Mouse (Mus musculus) midbrain, embryonic 15.5 days (tissue): ENCODE measurements around the gene Paf1. TPM values are rescaled to one million over a fixed set of nuclear protein-coding genes. Genes with fewer than 3 reads are reported as not detected.

ENCODE experiments used
- ATAC-seq: fragments of 200-750 bp; cut with Nextera tagmentation; replicated peaks from 2 replicates; pipeline ENCODE4 v1.8.0; 2017; ENCODE audit warnings: moderate TSS enrichment
- H3K27ac ChIP-seq: fragments of 300-500 bp; sonication (generic); 2 replicates; pipeline ENCODE4 v1.5.1; 2015; ENCODE audit warnings: mild to moderate bottlenecking, inconsistent platforms
- H3K27me3 ChIP-seq: fragments of 300-500 bp; sonication (generic); replicated peaks from 2 replicates; pipeline ENCODE4 v1.6.1; 2015; ENCODE audit warnings: inconsistent platforms
- H3K36me3 ChIP-seq: fragments of 300-500 bp; sonication (generic); replicated peaks from 2 replicates; pipeline ENCODE4 v1.6.1; 2015; ENCODE audit warnings: inconsistent platforms
- H3K4me1 ChIP-seq: fragments of 300-500 bp; sonication (generic); 2 replicates; pipeline ENCODE4 v1.6.1; 2015; ENCODE audit warnings: inconsistent platforms
- H3K4me2 ChIP-seq: fragments of 300-500 bp; sonication (generic); 2 replicates; pipeline ENCODE4 v1.6.1; 2015; ENCODE audit warnings: inconsistent platforms, mild to moderate bottlenecking, moderate library complexity
- H3K4me3 ChIP-seq: fragments of 300-500 bp; sonication (generic); 2 replicates; pipeline ENCODE4 v1.5.1; 2015; ENCODE audit warnings: mild to moderate bottlenecking, inconsistent platforms
- H3K9ac ChIP-seq: fragments of 300-500 bp; sonication (generic); 2 replicates; pipeline ENCODE4 v1.6.1; 2015; ENCODE audit warnings: mild to moderate bottlenecking, inconsistent platforms
- H3K9me3 ChIP-seq: fragments of 300-500 bp; sonication (generic); 2 replicates; pipeline ENCODE4 v1.6.1; 2016; ENCODE audit warnings: inconsistent platforms
- WGBS: fragments of 180-500 bp; shearing (Covaris S2); methylation state at CpG from one replicate; pipeline ENCODE4 v1.1.7; 2015; ENCODE audit warnings: mixed read lengths; 5-methylcytosine and 5-hydroxymethylcytosine counted together
- polyA plus RNA-seq: library from polyadenylated mRNA; unstranded; fragments of >200 nt; fragmentation: Nextera tagmentation; extraction: Ambion mirVana; gene quantifications from 2 replicates; pipeline ENCODE4 v1.2.1, GENCODE M21; 2015

The Paf1 gene
- 92.5 and 110 TPM in 2 replicates for polyA plus RNA-seq

DNA sequence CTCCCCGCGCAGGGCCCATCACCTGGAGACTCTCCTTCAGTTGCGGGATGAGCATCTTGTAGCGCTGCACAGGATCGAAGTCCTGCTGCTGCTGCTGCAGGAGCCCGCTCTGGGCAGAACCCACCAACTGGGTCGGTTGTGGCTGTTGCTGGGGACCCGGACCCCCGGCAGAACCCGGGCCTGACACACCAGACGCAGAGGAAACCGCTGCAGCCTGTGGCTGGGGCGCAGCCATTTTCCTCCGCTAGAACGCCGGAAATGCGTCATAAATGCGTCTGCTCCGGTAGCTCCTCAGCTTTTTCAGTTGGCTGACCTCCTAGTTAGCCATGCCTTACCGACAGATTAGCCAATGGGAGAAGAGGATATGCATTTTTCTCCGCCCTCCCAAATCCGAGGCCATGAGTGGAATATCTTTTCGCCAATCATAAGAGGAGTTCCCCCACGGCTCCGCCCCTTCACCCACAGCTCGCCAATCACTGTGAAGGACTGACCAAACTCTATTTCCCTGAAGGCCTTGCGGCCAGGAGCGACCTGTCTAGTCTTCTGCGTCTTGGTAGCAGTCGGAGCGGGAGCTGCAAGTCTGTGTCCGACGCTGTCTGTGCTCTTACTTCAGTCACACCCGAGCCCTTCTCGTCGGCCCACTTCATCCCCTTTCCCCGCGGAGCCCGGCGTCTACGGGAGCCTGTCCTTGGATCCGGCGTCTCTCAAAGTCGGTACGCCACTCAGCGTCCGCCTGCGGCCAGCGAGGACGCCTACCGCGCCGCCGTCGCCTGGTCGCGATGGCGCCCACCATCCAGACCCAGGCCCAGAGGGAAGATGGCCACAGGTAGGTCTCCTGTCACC, at the start of gene Paf1, which contains the start of gene Med29:
Paf1 (plus strand) TSS at position 523 of the 843 bp plus-strand sequence.
Med29 (minus strand) TSS at position 280 of the 843 bp plus-strand sequence.
- under 1% methylated on average over 58 of the region's 58 CpGs for WGBS
- H3K27ac ChIP-seq: peak within 1 kb of the TSS; percentile 81
- H3K9ac ChIP-seq: peak within 1 kb of the TSS; percentile 74
- peak within 1 kb of the TSS; percentile 90 for H3K4me2 ChIP-seq
- H3K4me1 ChIP-seq: peaks cover 24% of the 10 kb centered on the region
- peaks cover 50% of the 10 kb centered on the region for H3K36me3 ChIP-seq
- no peaks in the 10 kb centered on the region for H3K9me3 ChIP-seq
- H3K27me3 ChIP-seq: no peaks in the 10 kb centered on the region
- ATAC-seq: peak; percentile 98
- peak within 1 kb of the TSS; percentile 61 for H3K4me3 ChIP-seq

DNA sequence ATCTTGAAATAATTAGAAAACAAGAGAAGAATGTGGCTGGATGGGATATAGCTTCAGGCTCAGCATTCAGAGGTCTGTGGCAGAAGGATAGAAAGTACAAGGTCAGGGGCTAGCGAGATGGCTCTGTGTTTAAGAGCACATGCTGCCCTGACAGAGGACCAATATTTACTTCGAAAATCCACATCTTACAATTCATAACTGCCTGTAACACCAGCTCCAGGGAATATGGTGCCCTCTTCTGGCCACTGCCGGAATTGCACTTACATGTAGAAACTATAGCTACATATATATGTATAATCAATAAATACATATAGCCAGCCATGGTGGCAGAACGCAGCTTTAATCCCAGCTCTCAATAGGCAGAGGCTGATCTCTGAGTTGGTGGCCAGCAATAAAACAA, 48.1 kb upstream of the Paf1 start:
- H3K4me1 ChIP-seq: peaks cover 2% of the 10 kb centered on the region; the same call in 1 of the 2 replicates
- WGBS: under 1% methylated on average over 4 of the region's 4 CpGs
- H3K4me2 ChIP-seq: no peak overlapping the region
- no peak overlapping the region for H3K9ac ChIP-seq
- no peaks in the 10 kb centered on the region for H3K36me3 ChIP-seq
- H3K27ac ChIP-seq: no peak overlapping the region
- H3K9me3 ChIP-seq: no peaks in the 10 kb centered on the region
- no peak overlapping the region for H3K4me3 ChIP-seq
- H3K27me3 ChIP-seq: no peaks in the 10 kb centered on the region
- ATAC-seq: no peak

DNA sequence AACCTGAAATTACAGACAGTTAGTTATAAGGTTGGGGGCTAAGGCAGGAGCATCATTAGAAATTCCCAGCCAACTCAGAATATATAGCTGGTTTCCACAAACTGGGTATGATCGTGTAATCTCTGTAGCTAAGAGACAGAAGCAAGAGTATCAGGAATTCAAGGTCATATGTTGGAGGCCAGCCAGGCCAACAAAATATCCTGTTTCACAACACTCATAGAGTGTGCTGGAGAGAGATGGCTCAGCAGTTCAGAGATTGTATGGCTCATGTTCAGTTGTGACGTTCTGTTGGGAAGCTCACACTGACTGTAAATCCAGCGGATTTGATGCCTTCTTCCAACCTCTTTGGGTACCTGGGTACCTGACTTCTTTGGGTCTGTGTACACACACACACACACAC, 45.0 kb upstream of the Paf1 start:
- no peak for ATAC-seq
- no peaks in the 10 kb centered on the region; the same call in 1 of the 2 replicates for H3K36me3 ChIP-seq
- H3K27ac ChIP-seq: no peak overlapping the region
- peaks cover 17% of the 10 kb centered on the region for H3K4me1 ChIP-seq
- H3K9me3 ChIP-seq: no peaks in the 10 kb centered on the region
- no peak overlapping the region for H3K9ac ChIP-seq
- H3K4me2 ChIP-seq: no peak overlapping the region
- no peaks in the 10 kb centered on the region for H3K27me3 ChIP-seq
- no peak overlapping the region for H3K4me3 ChIP-seq
- WGBS: 85% methylated on average over 3 of the region's 3 CpGs

DNA sequence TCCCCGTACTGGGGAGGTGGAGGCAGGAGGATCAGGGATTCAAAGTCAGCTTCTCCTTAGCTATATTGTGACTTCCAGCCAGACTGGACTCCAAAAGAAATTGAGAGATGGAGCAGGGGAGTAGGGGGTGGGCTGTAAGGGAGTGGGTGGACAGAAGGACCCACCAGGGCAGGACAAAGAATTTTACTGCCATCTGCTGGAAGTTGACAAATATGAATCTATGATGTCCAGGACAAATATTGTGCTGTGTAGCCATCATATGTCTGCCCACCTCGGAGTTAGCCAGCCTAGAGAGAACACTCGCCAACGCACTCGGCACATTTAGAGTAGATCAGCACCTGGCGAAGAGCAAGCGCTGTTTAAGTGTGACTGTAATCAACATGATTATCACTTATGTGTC, 44.1 kb upstream of the Paf1 start:
- Histone ChIP-seq H3K4me3 (no peak overlapping the region), H3K9me3 (no peaks in the 10 kb centered on the region), H3K36me3 (peaks cover 7% of the 10 kb centered on the region), H3K4me1 (peaks cover 17% of the 10 kb centered on the region), H3K27me3 (no peaks in the 10 kb centered on the region), H3K27ac (no peak overlapping the region), H3K4me2 (no peak overlapping the region), H3K9ac (no peak overlapping the region)
- no peak for ATAC-seq
- WGBS: 86% methylated on average over 7 of the region's 7 CpGs

DNA sequence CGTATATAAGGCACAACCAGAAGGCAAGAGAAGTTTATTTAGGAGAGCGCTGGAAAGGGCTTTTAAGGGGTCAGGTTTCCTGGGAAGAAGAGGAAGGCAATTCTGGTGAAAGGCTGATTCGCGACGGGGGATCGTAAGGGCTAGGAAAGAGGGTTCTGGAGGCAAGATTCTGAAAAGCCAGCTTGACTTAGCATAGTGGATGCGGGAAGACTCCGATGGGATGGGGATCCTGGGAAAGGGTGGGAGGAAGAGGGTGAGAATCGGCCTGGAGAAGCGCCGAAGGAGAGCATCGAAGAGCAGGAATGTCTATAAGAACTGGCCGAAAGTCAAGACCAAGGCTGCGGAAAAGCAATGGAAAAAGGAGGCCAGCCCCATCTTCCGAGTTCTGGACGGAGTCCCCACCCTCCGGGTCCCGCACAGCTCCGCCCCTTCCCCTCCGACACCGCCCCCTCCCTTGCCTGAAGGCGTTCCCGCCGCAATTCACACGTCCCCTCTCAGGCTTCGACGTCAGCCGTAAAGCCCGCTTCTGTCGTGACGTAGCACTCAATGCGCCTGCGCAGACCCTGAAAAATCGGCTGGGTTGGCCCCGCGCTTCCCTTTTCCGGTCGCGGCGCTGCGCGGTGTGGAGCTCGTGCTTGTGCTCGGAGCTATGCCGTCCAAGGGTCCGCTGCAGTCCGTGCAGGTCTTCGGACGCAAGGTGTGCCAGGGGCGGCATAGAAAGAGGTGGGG, 42.4 kb upstream of the Paf1 start, which contains the start of gene Rps16:
Rps16 (plus strand) TSS at position 498 of the 729 bp plus-strand sequence.
- H3K4me2 ChIP-seq: peak within 1 kb of the TSS; percentile 96
- H3K9me3 ChIP-seq: no peaks in the 10 kb centered on the region
- H3K4me3 ChIP-seq: peak within 1 kb of the TSS; percentile 94
- H3K27me3 ChIP-seq: no peaks in the 10 kb centered on the region
- H3K36me3 ChIP-seq: peaks cover 22% of the 10 kb centered on the region
- H3K9ac ChIP-seq: peak within 1 kb of the TSS; percentile 97
- peak; percentile 93 for ATAC-seq
- peak within 1 kb of the TSS; percentile 86 for H3K27ac ChIP-seq
- under 1% methylated on average over 49 of the region's 50 CpGs for WGBS
- H3K4me1 ChIP-seq: peaks cover 17% of the 10 kb centered on the region

DNA sequence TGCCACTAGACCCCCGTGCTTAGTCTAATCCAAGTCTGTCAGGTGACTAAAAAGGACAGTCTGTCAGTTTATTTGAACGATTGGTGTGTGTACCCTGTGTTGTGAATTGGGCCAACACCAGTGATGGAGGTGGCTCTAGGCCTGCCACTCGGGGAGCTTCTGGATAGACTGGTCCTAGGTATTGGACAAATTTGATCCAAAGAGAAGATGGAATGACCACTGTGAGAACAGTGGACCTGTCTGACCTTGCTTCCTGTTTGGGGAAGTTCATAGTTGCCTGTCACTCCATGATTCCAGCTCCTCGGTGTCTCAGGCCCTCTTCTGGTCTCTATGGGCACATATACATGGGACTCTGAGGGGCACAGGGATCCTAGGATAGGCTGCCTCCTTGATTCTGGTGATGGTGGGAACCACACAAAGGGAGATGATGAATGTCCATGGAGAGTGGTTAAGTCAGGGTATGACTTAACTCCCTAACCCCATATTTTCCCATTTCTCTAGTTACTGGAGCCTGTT, 41.0 kb upstream of the Paf1 start:
- no peak for ATAC-seq
- WGBS: 45% methylated on average over 4 of the region's 4 CpGs
- Histone ChIP-seq H3K27ac (no peak overlapping the region), H3K4me2 (peak overlapping the region; percentile 96), H3K9ac (peak overlapping the region; percentile 97), H3K36me3 (peaks cover 22% of the 10 kb centered on the region), H3K4me1 (peaks cover 17% of the 10 kb centered on the region), H3K27me3 (no peaks in the 10 kb centered on the region), H3K9me3 (no peaks in the 10 kb centered on the region), H3K4me3 (peak overlapping the region; percentile 94)

DNA sequence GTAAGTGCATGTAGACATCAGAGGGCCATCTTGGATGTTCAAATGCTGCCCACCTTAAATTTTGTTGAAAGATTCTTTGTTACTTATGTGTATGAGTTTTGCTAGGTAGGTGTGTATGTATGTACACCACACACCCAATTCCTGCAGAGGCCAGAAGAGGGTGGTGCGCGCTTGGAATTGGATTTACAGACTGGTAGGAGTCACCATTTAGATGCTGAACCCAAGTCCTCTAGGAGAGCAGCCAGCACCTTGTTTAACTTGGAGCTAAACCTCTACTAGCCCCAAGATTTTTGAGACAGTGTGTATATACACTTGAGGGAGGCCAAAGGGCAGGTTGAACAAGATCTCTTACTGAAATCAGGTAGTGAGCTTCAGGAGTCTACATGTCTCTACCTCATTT, 39.5 kb upstream of the Paf1 start:
- WGBS: 100% methylated on average over 2 of the region's 2 CpGs
- Histone ChIP-seq H3K9me3 (no peaks in the 10 kb centered on the region), H3K27me3 (no peaks in the 10 kb centered on the region), H3K4me1 (peaks cover 24% of the 10 kb centered on the region), H3K4me3 (no peak overlapping the region), H3K9ac (no peak overlapping the region), H3K4me2 (no peak overlapping the region), H3K36me3 (peaks cover 22% of the 10 kb centered on the region), H3K27ac (no peak overlapping the region)
- ATAC-seq: no peak

DNA sequence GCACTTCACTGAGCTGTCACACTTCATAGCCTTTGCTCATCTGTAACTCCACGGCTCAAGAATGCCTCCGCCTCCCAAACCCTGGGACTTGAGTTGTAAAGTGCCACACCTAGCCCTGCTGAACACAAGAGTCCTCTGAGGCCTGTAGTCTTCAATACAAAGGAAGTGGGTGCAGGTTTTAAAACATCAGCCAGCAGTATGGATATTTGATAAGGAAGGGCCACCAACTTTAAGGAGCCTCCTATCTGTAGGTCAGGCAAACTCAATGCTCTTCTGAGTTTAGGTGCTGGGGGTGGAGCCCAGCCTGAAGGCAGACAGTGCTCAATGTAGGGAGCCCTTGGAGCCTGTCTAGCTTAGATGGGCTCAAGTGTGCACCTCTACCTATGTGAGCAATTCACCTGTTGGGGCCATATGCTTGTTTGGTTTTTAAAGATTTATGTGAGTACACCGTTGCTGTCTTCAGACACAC, 38.6 kb upstream of the Paf1 start:
- H3K4me3 ChIP-seq: no peak overlapping the region
- ATAC-seq: no peak
- no peak overlapping the region for H3K4me2 ChIP-seq
- H3K27ac ChIP-seq: no peak overlapping the region
- H3K4me1 ChIP-seq: peaks cover 30% of the 10 kb centered on the region
- no peaks in the 10 kb centered on the region for H3K27me3 ChIP-seq
- H3K9ac ChIP-seq: no peak overlapping the region
- no peaks in the 10 kb centered on the region for H3K9me3 ChIP-seq
- 85% methylated on average over 3 of the region's 3 CpGs for WGBS
- peaks cover 22% of the 10 kb centered on the region for H3K36me3 ChIP-seq

DNA sequence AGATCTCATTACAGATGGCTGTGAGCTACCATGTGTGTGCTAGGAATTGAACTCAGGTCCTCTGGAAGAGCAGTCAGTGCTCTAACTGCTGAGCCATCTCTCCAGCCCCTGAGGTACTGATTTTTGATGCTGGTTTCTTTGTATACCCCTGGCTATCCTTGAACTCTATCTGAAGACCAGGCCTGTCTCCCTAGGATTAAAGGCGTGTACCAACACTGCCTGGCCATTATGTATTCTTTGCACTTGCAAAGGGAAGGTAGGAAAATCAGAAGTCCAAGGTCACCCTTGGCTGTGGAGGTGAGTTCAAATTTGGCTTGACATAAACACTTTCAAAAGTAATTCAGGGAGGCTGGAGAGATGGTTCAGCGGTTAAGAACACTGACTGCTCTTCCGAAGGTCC, 38.2 kb upstream of the Paf1 start:
- ATAC-seq: no peak
- H3K4me3 ChIP-seq: no peak overlapping the region
- H3K27ac ChIP-seq: no peak overlapping the region
- peaks cover 22% of the 10 kb centered on the region for H3K36me3 ChIP-seq
- H3K4me1 ChIP-seq: peaks cover 30% of the 10 kb centered on the region
- H3K4me2 ChIP-seq: no peak overlapping the region
- H3K9me3 ChIP-seq: no peaks in the 10 kb centered on the region
- H3K27me3 ChIP-seq: no peaks in the 10 kb centered on the region
- no peak overlapping the region for H3K9ac ChIP-seq
- WGBS: 95% methylated on average over 3 of the region's 3 CpGs

DNA sequence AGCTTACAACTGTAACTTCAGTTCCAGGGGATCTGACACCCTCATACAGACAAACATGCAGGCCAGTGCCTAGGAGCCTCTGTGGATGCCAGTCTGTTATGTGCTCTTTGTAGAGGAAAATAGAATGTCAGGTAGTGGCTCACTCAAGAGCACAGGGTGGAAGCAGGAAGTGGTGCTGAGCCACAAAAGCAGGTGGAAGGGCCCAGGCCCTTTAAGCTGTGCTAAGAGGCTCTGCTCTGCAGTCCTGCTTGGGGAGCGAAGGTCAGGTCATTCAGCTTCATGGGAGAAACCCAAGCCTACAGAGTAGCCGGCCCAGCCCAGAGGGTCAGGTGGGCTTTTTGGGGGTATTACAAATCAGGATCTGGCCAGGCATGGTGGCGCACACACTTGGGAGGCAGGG, 37.5 kb upstream of the Paf1 start:
- Histone ChIP-seq H3K9me3 (no peaks in the 10 kb centered on the region), H3K27ac (no peak overlapping the region), H3K27me3 (no peaks in the 10 kb centered on the region), H3K4me2 (no peak overlapping the region), H3K9ac (no peak overlapping the region), H3K36me3 (peaks cover 22% of the 10 kb centered on the region), H3K4me3 (no peak overlapping the region), H3K4me1 (peaks cover 24% of the 10 kb centered on the region)
- 84% methylated on average over 3 of the region's 3 CpGs for WGBS
- ATAC-seq: no peak

DNA sequence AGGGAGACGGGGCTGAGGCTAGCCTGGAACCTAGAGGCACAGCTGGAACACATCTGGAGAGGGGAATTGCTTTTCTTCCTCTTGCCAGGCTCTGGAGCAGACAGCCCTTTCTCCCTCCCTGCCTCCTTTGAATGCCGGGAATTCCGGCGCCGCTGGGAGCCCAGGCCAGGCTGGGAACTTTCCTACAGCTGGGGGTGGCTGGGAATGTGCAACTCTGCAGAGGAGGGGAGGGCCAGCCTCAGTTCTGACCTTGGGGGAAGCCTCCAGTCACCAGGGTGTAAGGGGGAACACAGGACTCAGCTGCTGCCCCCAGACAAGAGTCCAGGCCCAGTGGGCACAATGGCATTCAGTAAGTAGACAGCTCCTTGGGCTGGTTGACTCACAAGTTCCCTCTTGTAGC, 35.8 kb upstream of the Paf1 start:
- no peak overlapping the region for H3K4me2 ChIP-seq
- no peak for ATAC-seq
- H3K27ac ChIP-seq: peak overlapping the region; percentile 47; the same call in 1 of the 2 replicates
- WGBS: under 1% methylated on average over 5 of the region's 5 CpGs
- no peak overlapping the region for H3K4me3 ChIP-seq
- H3K9me3 ChIP-seq: no peaks in the 10 kb centered on the region
- H3K36me3 ChIP-seq: peaks cover 30% of the 10 kb centered on the region
- no peak overlapping the region for H3K9ac ChIP-seq
- H3K27me3 ChIP-seq: no peaks in the 10 kb centered on the region
- H3K4me1 ChIP-seq: peaks cover 15% of the 10 kb centered on the region

DNA sequence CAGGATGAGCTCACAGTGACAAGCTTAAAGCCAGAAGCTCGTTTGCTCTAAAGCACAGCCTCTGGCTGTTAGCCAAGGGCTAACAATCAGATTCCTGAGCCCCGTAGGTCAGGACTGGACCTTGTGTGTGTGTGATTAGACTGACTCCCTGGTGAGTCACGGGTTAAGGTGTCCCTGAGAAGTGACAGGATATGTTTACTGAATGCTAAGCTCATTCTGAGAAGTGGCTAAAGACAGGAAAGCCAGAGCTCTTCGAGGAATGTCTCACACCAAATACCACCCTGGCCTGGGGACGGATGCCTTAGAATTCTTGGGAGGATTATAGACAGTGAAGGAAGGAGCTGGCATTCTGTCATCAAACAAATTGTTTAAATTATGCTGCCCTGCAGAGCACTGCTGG, 34.8 kb upstream of the Paf1 start:
- H3K36me3 ChIP-seq: peaks cover 33% of the 10 kb centered on the region
- no peak overlapping the region for H3K4me2 ChIP-seq
- ATAC-seq: no peak
- H3K4me3 ChIP-seq: no peak overlapping the region
- 1% methylated on average over 5 of the region's 5 CpGs for WGBS
- peak overlapping the region; percentile 47; the same call in 1 of the 2 replicates for H3K27ac ChIP-seq
- no peaks in the 10 kb centered on the region for H3K27me3 ChIP-seq
- H3K9ac ChIP-seq: peak overlapping the region; percentile 18; the same call in 1 of the 2 replicates
- peaks cover 14% of the 10 kb centered on the region; the same call in 1 of the 2 replicates for H3K4me1 ChIP-seq
- H3K9me3 ChIP-seq: no peaks in the 10 kb centered on the region
